Mouse (Mus musculus) forebrain, embryonic 10.5 days (tissue): ENCODE data around the gene Cep72. TPM values are rescaled to one million over a fixed set of nuclear protein-coding genes. Genes with fewer than 3 reads are reported as not detected.
"Not testable (repeated sequence)": the region's sequence is repeated elsewhere in the genome, so short reads cannot be mapped to it uniquely, and the experiment has no call there.

ENCODE experiments used
- DNase-seq: peaks from one replicate; pipeline ENCODE4 v3.0.0-alpha.2; 2017; ENCODE audit warnings: low spot score; ENCODE audit errors: extremely low spot score
- H3K27ac ChIP-seq: fragments of 300-500 bp; sonication (generic); 2 replicates; pipeline ENCODE4 v1.5.1; 2016; ENCODE audit warnings: mild to moderate bottlenecking
- H3K27me3 ChIP-seq: fragments of 300-500 bp; sonication (generic); 2 replicates; pipeline ENCODE4 v1.6.1; 2016; ENCODE audit warnings: mild to moderate bottlenecking; ENCODE audit not compliant: poor library complexity, severe bottlenecking
- H3K36me3 ChIP-seq: fragments of 300-500 bp; sonication (generic); replicated peaks from 2 replicates; pipeline ENCODE4 v1.6.1; 2016; ENCODE audit warnings: mild to moderate bottlenecking, moderate library complexity
- H3K4me1 ChIP-seq: fragments of 300-500 bp; sonication (generic); 2 replicates; pipeline ENCODE4 v1.6.1; 2016
- H3K4me3 ChIP-seq: fragments of 300-500 bp; sonication (generic); 2 replicates; pipeline ENCODE4 v1.5.1; 2016; ENCODE audit warnings: mild to moderate bottlenecking, moderate library complexity
- H3K9me3 ChIP-seq: fragments of 300-500 bp; sonication (generic); 2 replicates; pipeline ENCODE4 v1.6.1; 2016; ENCODE audit warnings: mild to moderate bottlenecking, moderate library complexity
- WGBS: fragments of 180-500 bp; shearing (Covaris S2); methylation state at CpG from one replicate; pipeline ENCODE4 v1.1.7; 2016; 5-methylcytosine and 5-hydroxymethylcytosine counted together
- polyA plus RNA-seq: library from polyadenylated mRNA; unstranded; fragments of >200 nt; fragmentation: Nextera tagmentation; extraction: Ambion mirVana; gene quantifications from 2 replicates; pipeline ENCODE4 v1.2.1, GENCODE M21; 2016

Cep72 gene
- polyA plus RNA-seq, result 23.7 and 25.7 TPM in 2 replicates

- Histone ChIP-seq H3K36me3 (peaks cover 18% of the 10 kb centered on the region), H3K9me3 (no peaks in the 10 kb centered on the region), H3K4me3 (peak within 1 kb of the TSS; percentile 90), H3K27me3 (no peaks in the 10 kb centered on the region), H3K4me1 (peaks cover 13% of the 10 kb centered on the region), H3K27ac (peak within 1 kb of the TSS; percentile 99)
- peak; percentile 95 for DNase-seq
- 4% methylated on average over 48 of the region's 48 CpGs for WGBS
These were observed at the start of gene Cep72 for GRCm38 (mm10) chr13:74061613-74062377. Gene Cep72, minus strand, starts transcription at chr13:74062299.

DNA sequence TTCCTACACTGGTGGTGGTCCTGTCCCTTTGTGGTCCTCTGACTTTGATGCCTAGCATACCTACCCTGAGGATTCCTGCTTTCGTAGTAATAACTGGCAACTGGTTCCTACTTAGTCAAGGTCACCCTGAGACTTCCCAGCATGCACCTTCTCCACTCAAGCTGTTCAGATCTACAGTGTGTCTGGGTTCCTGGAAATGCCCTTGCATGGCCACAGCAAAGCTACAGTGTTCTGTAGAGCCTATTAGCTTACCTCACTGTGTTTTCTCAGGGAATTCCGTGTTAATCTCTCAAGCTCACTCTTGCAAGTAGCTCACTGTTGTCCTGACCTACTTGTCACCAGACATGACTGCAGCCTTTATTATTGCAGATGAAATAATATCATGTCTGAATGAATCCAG lies 45.3 kb upstream of the Cep72 start:
- no peak overlapping the region for H3K27ac ChIP-seq
- peaks cover under 1% of the 10 kb centered on the region; the same call in 1 of the 2 replicates for H3K4me1 ChIP-seq
- no peaks in the 10 kb centered on the region for H3K27me3 ChIP-seq
- DNase-seq, result no peak
- H3K36me3 ChIP-seq, result no peaks in the 10 kb centered on the region
- no peak overlapping the region for H3K4me3 ChIP-seq
- peaks cover 2% of the 10 kb centered on the region; the same call in 1 of the 2 replicates for H3K9me3 ChIP-seq
- WGBS, result 84% methylated on average over 2 of the region's 2 CpGs

GRCm38 (mm10) chr13:74104417-74104816 lies 42.3 kb upstream of the Cep72 start:
- H3K27ac ChIP-seq, result no peak overlapping the region
- H3K4me3 ChIP-seq, result no peak overlapping the region
- no peaks in the 10 kb centered on the region for H3K36me3 ChIP-seq
- no peak for DNase-seq
- no peaks in the 10 kb centered on the region for H3K9me3 ChIP-seq
- 86% methylated on average over 7 of the region's 7 CpGs for WGBS
- H3K27me3 ChIP-seq, result no peaks in the 10 kb centered on the region
- no peaks in the 10 kb centered on the region for H3K4me1 ChIP-seq

DNA sequence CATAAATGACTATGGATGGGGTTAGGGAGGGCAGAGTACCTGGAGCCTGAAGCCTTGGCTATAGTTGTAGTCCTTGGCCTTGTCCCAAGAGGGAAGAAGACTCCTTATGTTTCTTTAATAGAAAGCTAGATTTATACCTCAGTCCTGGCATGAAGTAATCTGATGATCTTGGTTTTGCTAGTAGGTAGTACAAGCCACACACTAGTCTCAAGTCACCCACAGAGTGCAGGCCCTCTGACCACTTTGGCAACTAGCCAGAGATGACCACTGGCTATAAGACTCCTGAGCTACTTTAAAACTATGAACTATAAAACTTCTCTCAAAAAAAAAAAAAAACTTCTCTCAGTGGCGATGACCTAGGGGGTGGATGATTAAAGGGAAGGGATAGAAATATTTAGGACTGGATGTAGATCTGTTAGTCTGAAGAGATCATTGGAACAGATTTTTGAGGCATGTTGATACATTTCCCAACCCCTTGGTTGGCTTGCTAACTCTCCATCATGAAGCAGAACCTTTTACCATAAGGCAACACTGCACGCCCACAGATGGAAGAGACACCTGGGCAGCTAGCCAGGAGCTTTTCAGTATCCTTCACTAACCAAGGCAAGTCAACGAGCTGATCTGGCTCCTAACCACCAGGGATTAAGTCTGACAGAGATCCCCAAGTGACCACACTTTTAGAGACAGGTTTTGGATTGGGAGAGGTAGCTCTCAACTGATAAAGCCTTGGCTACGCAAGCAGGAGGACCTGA lies 40.9 kb upstream of the Cep72 start:
- H3K9me3 ChIP-seq, result no peaks in the 10 kb centered on the region
- no peak for DNase-seq

GRCm38 (mm10) chr13:74102108-74102830 lies 40.2 kb upstream of the Cep72 start:
- no peaks in the 10 kb centered on the region for H3K27me3 ChIP-seq
- 90% methylated on average over 8 of the region's 8 CpGs for WGBS
- H3K36me3 ChIP-seq, result no peaks in the 10 kb centered on the region
- H3K27ac ChIP-seq, result no peak overlapping the region
- no peaks in the 10 kb centered on the region for H3K4me1 ChIP-seq
- H3K9me3 ChIP-seq, result no peaks in the 10 kb centered on the region
- no peak for DNase-seq
- no peak overlapping the region for H3K4me3 ChIP-seq

More for the DNA sequence above, 40.9 kb upstream of the Cep72 start:
- WGBS, result 89% methylated on average over 4 of the region's 4 CpGs
- Histone ChIP-seq H3K27me3 (no peaks in the 10 kb centered on the region), H3K36me3 (no peaks in the 10 kb centered on the region), H3K27ac (no peak overlapping the region), H3K4me3 (no peak overlapping the region), H3K4me1 (no peaks in the 10 kb centered on the region)

DNA sequence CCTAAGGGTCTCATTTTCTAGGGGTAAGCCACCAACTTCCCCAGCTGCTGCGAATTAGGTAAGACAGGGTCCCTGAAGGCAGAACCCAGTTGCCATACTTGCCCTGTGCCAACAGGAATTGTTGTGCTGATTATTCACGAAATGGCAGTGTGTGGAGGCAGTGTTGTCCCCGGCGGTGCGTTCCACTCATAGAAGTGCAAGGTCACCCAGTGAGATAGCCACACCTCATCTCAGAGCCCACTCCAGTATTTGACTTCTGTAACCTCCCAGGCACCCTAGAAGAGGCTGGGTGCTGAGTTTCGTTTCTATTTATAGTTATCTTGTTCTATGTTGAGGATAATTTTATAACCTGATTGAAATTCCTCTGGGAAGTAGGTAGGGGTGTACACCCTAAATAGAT lies 36.8 kb upstream of the Cep72 start:
- Histone ChIP-seq H3K27me3 (no peaks in the 10 kb centered on the region), H3K27ac (no peak overlapping the region), H3K36me3 (no peaks in the 10 kb centered on the region), H3K4me1 (no peaks in the 10 kb centered on the region), H3K9me3 (no peaks in the 10 kb centered on the region), H3K4me3 (no peak overlapping the region)
- no peak for DNase-seq
- 82% methylated on average over 6 of the region's 6 CpGs for WGBS

- H3K4me3 ChIP-seq, result no peak overlapping the region
- H3K4me1 ChIP-seq, result no peaks in the 10 kb centered on the region
- H3K27me3 ChIP-seq, result no peaks in the 10 kb centered on the region
- no peaks in the 10 kb centered on the region for H3K9me3 ChIP-seq
- WGBS, result 35% methylated on average over 2 of the region's 2 CpGs
- no peaks in the 10 kb centered on the region for H3K36me3 ChIP-seq
- DNase-seq, result peak; percentile 26
- H3K27ac ChIP-seq, result no peak overlapping the region
These were observed 34.7 kb upstream of the Cep72 start for GRCm38 (mm10) chr13:74096715-74097363.

- no peaks in the 10 kb centered on the region for H3K36me3 ChIP-seq
- DNase-seq, result no peak
- no peak overlapping the region for H3K27ac ChIP-seq
- 70% methylated on average over 2 of the region's 2 CpGs for WGBS
- H3K27me3 ChIP-seq, result no peaks in the 10 kb centered on the region
- no peaks in the 10 kb centered on the region for H3K4me1 ChIP-seq
- no peaks in the 10 kb centered on the region for H3K9me3 ChIP-seq
- no peak overlapping the region for H3K4me3 ChIP-seq
These were observed 33.8 kb upstream of the Cep72 start for GRCm38 (mm10) chr13:74095936-74096335.

DNA sequence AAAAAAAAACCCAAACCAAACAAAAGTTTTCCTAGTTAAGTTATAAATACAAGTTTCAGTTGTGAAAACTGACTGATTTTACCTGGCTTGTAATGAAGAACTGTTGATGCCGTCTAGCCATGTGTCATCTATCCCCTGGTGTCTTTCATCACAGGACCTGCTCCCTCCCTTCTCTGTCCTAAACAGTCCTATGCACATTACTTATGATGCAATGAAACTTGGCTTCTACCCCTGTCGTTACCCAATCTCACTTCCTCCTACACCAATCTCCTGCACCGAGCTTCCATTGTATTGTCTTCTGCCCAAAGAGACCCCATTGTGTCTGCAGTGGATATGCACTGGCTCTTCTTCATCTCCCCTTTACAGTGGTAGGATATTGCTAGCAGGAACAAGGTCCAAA lies 28.2 kb upstream of the Cep72 start:
- no peak overlapping the region for H3K4me3 ChIP-seq
- H3K27ac ChIP-seq, result no peak overlapping the region
- no peaks in the 10 kb centered on the region for H3K36me3 ChIP-seq
- no peaks in the 10 kb centered on the region for H3K4me1 ChIP-seq
- no peaks in the 10 kb centered on the region for H3K27me3 ChIP-seq
- no peak for DNase-seq
- WGBS, result 83% methylated on average over 3 of the region's 3 CpGs
- no peaks in the 10 kb centered on the region for H3K9me3 ChIP-seq

DNA sequence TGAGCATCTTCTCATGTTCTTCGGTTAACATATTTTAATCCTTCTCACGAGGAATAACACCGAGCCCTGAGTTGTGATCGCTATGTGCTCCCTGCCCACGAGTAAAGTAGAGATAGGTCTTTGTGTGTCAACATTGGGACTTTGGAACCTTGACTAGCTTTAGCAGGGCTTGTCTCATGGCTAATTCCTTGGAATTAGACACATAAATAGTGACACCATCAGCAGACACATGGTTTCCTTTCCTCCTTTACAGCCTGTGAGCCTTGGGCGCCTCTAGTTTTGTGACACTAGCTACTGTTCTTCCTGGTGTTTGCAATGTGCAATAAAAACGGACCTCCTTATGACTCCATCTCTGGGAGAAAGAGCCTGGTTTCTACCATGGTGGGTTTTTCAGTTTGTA lies 11.3 kb upstream of the Cep72 start:
- Histone ChIP-seq H3K36me3 (no peaks in the 10 kb centered on the region), H3K27me3 (no peaks in the 10 kb centered on the region), H3K9me3 (no peaks in the 10 kb centered on the region), H3K4me3 (no peak overlapping the region), H3K4me1 (no peaks in the 10 kb centered on the region), H3K27ac (no peak overlapping the region)
- no peak for DNase-seq
- WGBS, result 87% methylated on average over 7 of the region's 7 CpGs

GRCm38 (mm10) chr13:74071714-74072113 lies 9.6 kb upstream of the Cep72 start:
- no peaks in the 10 kb centered on the region for H3K36me3 ChIP-seq
- no peak for DNase-seq
- WGBS, result 78% methylated on average over 3 of the region's 3 CpGs
- H3K27ac ChIP-seq, result no peak overlapping the region
- H3K4me3 ChIP-seq, result no peak overlapping the region
- no peaks in the 10 kb centered on the region for H3K9me3 ChIP-seq
- no peaks in the 10 kb centered on the region for H3K4me1 ChIP-seq
- no peaks in the 10 kb centered on the region for H3K27me3 ChIP-seq

DNA sequence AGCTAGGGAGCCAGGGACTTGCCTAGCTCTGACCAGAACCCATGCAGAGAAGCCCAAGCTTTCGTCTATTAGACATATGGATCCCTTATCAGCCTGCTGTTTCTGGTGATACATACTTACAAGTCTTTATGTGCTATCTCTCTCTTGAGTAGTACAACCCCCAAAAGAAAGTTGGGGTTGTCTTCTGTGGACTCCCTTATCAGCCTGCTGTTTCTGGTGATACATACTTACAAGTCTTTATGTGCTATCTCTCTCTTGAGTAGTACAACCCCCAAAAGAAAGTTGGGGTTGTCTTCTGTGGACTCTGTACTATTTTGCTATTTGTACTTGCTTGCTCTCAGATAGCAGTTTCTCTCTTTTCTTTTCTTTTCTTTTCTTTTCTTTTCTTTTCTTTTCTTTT lies 9.1 kb upstream of the Cep72 start:
- H3K27me3 ChIP-seq, H3K9me3 ChIP-seq, H3K27ac ChIP-seq, H3K4me1 ChIP-seq, H3K36me3 ChIP-seq, H3K4me3 ChIP-seq, DNase-seq: not testable (repeated sequence)
- WGBS, result 67% methylated on average over 1 of the region's 1 CpGs
